Mouse (Mus musculus): ENCODE measurements at regions not wholly inside any gene's neighbourhood (a gene's known extent, or its start where the extent isn't known, plus 50 kb on each side); places are given as distances from the start of the nearest gene placed in this dataset.
"Not testable (repeated sequence)": the region's sequence is repeated elsewhere in the genome, so short reads cannot be mapped to it uniquely, and the experiment has no call there.

GRCm38 (mm10) chr12:82056782-82057611 lies 112.1 kb upstream of the Sipa1l1 start:
- not testable (repeated sequence) for DNase-seq

DNA sequence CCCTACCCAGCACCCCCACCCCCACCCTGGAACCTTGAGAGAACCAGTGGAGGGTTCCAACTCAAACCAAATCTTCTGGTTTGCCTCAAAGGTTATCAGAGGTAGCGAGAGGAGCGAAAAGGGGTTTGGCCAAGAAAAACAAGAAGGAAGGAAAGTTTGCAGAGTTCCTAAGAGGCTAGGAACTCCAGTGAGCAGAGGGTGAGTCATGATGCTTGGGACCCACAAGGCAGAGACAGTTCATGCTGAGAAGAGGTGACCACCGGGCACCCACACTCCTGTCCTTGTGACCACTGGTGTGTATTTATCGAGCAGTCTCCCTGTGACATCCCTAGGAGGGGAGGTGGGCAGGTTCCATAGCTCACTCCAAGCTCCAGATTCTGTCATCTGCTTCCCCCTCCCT lies 104.1 kb upstream of the Sipa1l1 start:
- no peak for DNase-seq

DNA sequence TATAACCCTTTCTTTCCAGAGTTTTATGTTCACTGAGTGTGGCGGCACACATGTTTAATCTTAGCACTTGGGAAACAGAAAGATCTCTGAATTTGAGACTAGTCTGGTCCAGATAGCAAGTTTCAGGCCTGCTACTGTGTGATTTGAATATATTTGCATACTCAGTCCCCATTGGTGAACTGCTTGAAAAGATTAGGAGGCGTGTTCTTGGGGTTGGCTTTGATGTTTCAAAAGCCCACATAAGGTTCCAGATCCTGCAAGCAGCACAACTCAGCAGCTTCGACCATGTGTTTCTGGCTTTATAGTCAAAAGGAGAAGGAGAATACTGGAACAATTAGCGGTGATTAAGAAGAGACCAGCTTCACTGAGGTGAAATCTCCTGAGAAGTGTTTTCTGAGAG lies 102.3 kb upstream of the Sipa1l1 start:
- no peak for DNase-seq

DNA sequence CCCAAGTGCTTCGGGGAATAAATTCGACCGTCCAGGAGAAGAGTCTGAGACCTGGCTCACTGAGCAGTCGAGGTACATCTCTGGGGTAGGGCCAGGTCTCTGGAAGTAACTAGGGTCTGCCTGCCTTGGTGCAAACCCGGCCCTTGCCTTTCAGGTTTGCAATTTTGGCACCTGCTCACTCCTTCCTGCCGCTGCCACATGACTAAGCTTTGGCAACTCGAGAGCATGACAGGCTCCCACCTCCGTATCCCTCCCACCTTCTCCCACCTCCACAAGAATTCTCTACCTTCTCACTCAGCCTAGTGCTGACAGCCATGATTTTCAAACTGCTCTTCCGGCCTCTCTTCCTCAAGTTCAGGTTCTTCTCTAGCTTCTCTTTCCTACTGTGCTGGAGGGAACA lies 99.5 kb upstream of the Sipa1l1 start:
- peak; percentile 84 for DNase-seq

DNA sequence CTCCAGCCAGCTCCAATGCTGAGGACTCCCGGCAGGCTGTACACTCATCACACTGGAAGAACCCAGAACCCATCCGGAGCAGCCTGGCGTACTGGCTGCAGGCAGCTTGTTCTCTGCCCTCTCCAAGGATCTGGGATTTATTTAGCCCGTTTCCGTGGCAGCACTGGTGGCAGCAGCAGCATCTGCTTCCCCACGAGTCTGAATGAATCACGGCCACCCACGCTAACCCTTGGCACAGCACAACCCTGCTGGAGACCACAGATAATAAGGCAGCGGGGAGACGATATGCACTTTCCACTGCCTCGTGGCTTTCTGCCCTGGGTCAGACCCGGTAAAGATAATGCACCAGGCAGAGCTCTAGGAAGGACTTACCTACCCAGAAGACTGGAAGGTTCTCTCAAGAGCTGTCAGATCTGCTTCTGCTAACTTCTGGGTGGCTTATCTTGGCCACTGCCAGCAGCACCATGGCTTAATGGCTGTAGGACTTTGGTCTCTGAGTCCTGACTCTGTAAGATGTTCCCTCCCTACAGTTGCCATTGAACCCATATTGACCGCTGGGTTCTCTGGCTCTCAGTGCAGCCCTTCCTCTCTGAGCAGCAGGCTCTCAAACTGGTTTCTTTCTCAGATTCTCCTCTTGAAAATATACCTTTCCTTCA lies 96.2 kb upstream of the Sipa1l1 start:
- DNase-seq: peak; percentile 94

DNA sequence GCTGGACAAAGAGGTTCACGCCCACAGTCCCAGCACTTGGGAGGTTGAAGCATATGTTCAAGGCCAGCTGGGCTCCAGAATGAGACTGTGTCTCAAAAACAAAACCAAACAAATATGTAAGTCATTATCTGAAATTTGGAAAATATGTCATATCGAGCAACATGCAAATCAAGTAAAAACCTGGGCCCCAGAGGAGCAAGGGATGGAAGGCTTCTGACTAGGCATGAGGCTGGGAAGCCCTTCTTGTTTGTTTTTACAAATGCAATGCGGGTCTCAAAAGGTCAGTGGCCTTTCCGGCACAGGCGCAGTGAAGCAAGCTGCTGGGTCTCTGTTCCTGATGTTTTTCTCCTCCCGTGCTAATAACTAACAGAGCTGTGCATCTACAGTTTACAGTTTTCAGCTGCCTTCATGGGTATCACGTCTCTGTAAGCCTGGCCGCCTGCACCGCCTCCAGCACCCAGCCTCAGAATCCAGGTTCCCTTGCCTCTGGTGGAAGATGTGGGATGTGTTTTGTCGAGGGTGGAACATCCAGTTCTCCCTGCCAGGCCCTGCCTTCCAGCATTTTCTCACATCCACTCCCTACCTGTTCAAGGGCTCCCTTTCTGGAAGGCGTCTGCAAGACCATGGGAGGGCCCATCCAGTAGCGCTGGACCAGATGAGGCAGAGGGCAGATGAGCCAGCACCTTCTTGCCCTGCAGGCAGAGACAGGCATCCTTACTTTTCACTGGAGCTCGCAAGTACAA lies 93.5 kb upstream of the Sipa1l1 start:
- DNase-seq: peak; percentile 88

DNA sequence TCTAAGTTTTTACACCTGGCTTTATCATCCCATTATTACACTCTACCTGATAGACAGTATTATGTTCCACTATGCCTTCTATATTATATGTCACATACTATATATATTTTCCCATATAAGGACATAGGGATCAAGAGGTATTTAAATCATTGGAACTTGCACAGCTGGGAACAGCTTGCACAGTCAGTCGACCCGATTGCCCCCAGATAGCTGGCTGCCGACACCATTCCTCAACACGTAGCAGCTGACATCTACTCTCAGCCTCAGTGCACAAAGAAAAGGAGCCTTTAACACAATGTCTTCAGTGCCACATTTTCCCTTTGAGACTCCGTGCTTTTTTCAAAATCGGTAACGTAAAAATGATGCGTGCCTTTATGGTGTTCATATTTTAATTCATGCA lies 92.4 kb upstream of the Sipa1l1 start:
- DNase-seq: no peak

DNA sequence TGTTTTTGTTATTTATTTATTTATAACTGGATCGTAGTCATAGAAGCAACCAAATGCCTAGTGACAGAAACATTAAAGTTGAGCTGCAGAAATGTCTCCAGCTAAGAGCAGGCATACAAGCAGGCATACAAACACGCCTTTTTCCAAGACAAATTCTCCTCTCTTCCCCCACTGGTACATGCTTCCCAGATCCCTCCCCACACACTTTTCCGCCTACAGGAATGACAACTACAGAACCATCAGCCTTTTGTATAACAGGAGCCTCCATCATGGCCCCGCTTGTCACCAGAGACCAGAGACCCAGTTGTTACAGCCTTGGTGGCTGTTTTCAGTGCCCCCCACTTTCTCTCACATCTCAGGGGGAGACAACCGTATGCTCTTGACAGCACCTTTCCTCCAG lies 91.2 kb upstream of the Sipa1l1 start:
- DNase-seq: peak; percentile 67

DNA sequence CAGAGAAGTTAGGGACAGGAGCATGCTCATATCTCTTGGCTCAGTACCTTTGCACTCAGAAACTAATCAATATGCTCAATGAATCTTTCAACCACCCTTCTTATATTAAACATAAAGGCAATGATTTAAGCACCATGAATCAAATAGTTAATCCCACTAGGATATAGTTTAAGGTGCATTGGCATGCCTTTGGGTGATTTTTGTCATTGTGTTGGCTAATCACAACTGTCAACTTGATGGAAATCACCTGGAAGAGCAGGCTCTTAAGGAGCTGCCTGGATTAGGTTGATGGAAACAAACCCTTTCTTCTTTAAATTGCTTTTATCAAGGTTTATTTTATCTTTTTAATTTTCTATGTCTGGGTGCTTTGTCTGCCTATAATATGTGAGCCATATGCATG lies 90.4 kb upstream of the Sipa1l1 start:
- DNase-seq: no peak

DNA sequence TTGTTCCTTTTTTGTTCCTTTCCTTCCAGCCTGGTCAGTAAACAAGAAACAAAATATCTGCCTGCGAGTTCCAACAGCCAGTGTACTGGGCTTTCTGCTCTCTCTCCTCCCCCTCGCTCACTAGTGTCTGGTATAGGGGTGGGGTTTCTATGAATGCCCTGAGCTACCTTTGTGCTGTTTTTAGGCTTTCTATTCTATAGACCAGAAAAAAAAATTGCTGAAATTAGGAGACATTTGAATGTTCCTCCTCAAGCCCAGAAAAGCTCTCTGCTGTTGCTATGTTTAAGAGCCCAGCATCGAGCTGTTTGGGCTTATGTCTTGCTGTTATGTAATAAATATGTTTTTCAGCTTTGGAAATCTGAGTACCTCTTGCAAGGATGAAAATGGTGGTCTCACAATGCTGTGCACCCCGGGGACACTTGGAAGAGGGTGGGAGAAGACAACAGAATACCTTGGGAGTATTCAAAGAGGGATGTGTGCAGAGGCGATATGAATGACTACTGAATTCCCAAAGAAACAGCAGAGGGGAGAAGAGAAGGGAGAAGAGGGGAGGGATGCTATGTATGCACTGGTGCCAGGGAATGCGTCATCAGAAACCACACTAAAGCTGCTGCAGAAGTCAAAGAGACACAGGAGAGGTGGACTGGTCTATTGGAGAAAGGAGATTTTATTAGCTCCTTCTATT lies 88.8 kb upstream of the Sipa1l1 start:
- DNase-seq: peak; percentile 63

- not testable (repeated sequence) for DNase-seq
Measured at GRCm38 (mm10) chr12:82082596-82082995, 86.5 kb upstream of the Sipa1l1 start.

- no peak for DNase-seq
Measured at GRCm38 (mm10) chr12:82085771-82086400, 83.2 kb upstream of the Sipa1l1 start.

DNA sequence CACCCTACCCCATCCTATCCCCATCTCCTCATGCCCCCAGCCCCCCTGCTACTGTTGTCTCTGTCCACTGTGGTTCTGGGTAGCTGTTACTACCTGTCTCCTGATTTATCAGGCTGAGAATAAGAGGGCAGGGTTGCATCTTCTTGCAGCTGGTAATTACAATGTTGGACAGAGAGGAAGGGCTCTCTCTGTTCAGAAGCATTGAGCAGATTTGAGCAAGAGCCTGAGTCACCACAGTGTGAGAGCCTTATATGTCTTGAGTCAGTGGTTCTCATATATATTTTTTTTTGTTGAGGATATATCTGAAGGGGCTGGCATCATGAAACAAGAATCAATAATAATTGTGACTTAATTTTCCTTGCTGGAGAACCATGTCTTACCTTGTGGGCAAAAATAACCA lies 82.7 kb upstream of the Sipa1l1 start:
- DNase-seq: no peak

DNA sequence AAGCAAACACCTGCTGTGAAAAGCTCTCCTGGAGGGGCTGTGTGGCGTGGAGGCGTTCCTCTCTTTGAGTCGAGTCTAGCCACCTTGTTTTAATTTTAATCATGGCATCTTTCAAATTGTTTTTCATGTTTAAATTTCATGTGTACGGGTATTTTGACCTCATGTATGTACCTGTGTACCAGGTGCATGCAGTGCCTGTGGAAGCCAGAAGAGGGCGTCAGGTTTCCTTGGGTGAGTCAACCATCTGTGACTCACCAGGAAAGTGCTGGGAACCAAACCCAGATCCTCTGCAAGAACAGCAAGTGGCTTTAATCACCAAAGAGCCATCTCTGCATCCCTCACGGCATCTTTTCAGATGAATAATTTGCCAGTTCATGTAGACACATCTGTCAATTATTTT lies 79.8 kb upstream of the Sipa1l1 start:
- DNase-seq: no peak

DNA sequence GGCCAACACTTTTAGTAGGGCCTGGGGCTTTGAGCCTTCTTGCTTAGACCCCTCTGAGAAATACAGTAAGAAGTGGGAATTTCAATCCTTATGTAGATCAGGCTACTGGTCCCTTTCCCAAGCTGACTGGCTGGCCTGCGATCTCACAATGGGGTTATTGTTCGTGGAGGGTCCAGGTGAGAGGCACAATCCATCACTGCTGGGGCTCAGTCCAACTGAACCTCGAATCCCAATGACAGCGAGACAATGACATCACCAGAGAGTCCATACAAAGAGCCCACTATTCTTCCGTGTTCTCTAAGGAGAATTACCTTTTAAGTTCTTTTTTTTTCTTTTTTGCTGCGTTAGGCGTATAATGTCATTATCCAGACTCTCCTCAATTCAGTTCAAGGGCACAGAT lies 75.8 kb upstream of the Sipa1l1 start:
- no peak for DNase-seq

DNA sequence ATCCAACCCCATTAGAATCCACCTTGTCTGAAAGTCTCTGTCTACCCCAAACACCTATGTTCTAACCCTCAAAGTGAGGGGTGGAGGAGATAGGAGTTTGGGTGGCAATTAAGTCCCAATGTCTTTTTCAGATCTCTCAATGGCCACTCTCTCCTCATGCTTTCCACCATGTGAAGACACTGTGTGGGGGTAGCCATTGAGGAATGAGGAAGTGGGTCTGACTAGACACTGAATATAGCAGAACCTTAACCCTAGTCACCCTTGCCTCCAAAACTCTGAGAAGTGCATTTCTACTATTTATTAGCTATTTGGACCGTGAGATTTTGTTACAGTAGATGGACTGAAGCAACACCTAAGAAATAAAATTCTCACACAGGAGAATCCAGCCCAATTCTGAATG lies 73.7 kb upstream of the Sipa1l1 start:
- DNase-seq: no peak

- DNase-seq: no peak
Measured at GRCm38 (mm10) chr12:82097126-82097525, 72.0 kb upstream of the Sipa1l1 start.

GRCm38 (mm10) chr12:82097620-82098019 lies 71.5 kb upstream of the Sipa1l1 start:
- no peak for DNase-seq

DNA sequence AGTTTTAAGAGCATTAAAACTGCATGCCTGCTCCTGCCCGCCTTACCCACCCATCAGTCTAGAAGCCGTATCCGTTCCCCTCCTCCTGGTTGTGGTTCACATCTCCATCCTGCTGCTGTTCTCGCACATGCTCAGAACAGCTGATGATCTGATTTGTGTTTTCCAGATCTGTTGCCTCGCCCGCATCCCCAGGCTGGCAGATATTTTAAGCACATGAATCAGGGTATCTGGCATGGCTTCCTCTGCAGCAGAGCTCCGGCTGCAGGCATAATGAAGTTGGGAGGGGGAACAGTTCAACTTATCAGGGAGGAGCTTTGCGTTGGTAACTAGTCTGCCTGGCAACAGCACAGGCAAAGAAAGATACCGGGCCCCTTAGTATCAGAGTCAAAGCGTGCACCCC lies 64.9 kb upstream of the Sipa1l1 start:
- peak; percentile 91 for DNase-seq

GRCm38 (mm10) chr12:82105184-82106031 lies 63.7 kb upstream of the Sipa1l1 start:
- DNase-seq: peak; percentile 86

GRCm38 (mm10) chr12:82115766-82116165 lies 53.4 kb upstream of the Sipa1l1 start:
- no peak for DNase-seq

Data from right cerebral cortex, adult 18-20 months (tissue).